Mouse (Mus musculus): ENCODE results near the gene Slamf1. TPM values are rescaled to one million over a fixed set of nuclear protein-coding genes. Genes with fewer than 3 reads are reported as not detected.
"Not testable (repeated sequence)": the region's sequence is repeated elsewhere in the genome, so short reads cannot be mapped to it uniquely, and the experiment has no call there.

The Slamf1 gene
- polyA plus RNA-seq, 1 experiment = 0.12 TPM

GRCm38 (mm10) chr1:171777026-171777425, 10.1 kb downstream of the Slamf1 start:
- DNase-seq (ENCODE audit: low read depth) = no peak
- TF ChIP-seq CTCF (IDR thresholded peaks at IDR 0.05; ENCODE audit: borderline replicate concordance, extremely low read depth, insufficient read depth, insufficient read length) = no peak
- no peak for TF ChIP-seq POLR2A (IDR thresholded peaks at IDR 0.05; ENCODE audit: borderline replicate concordance, extremely low read depth, insufficient read depth, insufficient read length, poor library complexity, severe bottlenecking)

- TF ChIP-seq POLR2A (IDR thresholded peaks at IDR 0.05; ENCODE audit: borderline replicate concordance, extremely low read depth, insufficient read depth, insufficient read length, poor library complexity, severe bottlenecking) (no peak), CTCF (IDR thresholded peaks at IDR 0.05; ENCODE audit: borderline replicate concordance, extremely low read depth, insufficient read depth, insufficient read length) (no peak)
- no peak for DNase-seq (ENCODE audit: low read depth)
Measured at GRCm38 (mm10) chr1:171782287-171782915, 15.5 kb downstream of the Slamf1 start.

- TF ChIP-seq POLR2A (IDR thresholded peaks at IDR 0.05; ENCODE audit: borderline replicate concordance, extremely low read depth, insufficient read depth, insufficient read length, poor library complexity, severe bottlenecking) = no peak
Measured at GRCm38 (mm10) chr1:171785871-171786270, 18.9 kb downstream of the Slamf1 start.

GRCm38 (mm10) chr1:171787281-171788015, 20.5 kb downstream of the Slamf1 start:
- DNase-seq (ENCODE audit: low read depth) = no peak
- TF ChIP-seq POLR2A (IDR thresholded peaks at IDR 0.05; ENCODE audit: borderline replicate concordance, extremely low read depth, insufficient read depth, insufficient read length, poor library complexity, severe bottlenecking) (no peak), CTCF (IDR thresholded peaks at IDR 0.05; ENCODE audit: borderline replicate concordance, extremely low read depth, insufficient read depth, insufficient read length) (no peak)

More at GRCm38 (mm10) chr1:171785871-171786270, 18.9 kb downstream of the Slamf1 start:
- no peak for DNase-seq (ENCODE audit: low read depth)

- DNase-seq (ENCODE audit: low read depth) = no peak
- TF ChIP-seq POLR2A (IDR thresholded peaks at IDR 0.05; ENCODE audit: borderline replicate concordance, extremely low read depth, insufficient read depth, insufficient read length, poor library complexity, severe bottlenecking) = no peak
- TF ChIP-seq CTCF (IDR thresholded peaks at IDR 0.05; ENCODE audit: borderline replicate concordance, extremely low read depth, insufficient read depth, insufficient read length) = no peak
Measured at GRCm38 (mm10) chr1:171788461-171789283, 21.7 kb downstream of the Slamf1 start.

- TF ChIP-seq CTCF (IDR thresholded peaks at IDR 0.05; ENCODE audit: borderline replicate concordance, extremely low read depth, insufficient read depth, insufficient read length) (no peak), POLR2A (IDR thresholded peaks at IDR 0.05; ENCODE audit: borderline replicate concordance, extremely low read depth, insufficient read depth, insufficient read length, poor library complexity, severe bottlenecking) (no peak)
- no peak for DNase-seq (ENCODE audit: low read depth)
Measured at GRCm38 (mm10) chr1:171789407-171789806, 22.5 kb downstream of the Slamf1 start.

- DNase-seq (ENCODE audit: low read depth) = no peak
- TF ChIP-seq POLR2A (IDR thresholded peaks at IDR 0.05; ENCODE audit: borderline replicate concordance, extremely low read depth, insufficient read depth, insufficient read length, poor library complexity, severe bottlenecking) (no peak), CTCF (IDR thresholded peaks at IDR 0.05; ENCODE audit: borderline replicate concordance, extremely low read depth, insufficient read depth, insufficient read length) (no peak)
Measured at GRCm38 (mm10) chr1:171791491-171791890, 24.6 kb downstream of the Slamf1 start.

- TF ChIP-seq POLR2A (IDR thresholded peaks at IDR 0.05; ENCODE audit: borderline replicate concordance, extremely low read depth, insufficient read depth, insufficient read length, poor library complexity, severe bottlenecking) (no peak), CTCF (IDR thresholded peaks at IDR 0.05; ENCODE audit: borderline replicate concordance, extremely low read depth, insufficient read depth, insufficient read length) (no peak)
- no peak for DNase-seq (ENCODE audit: low read depth)
Measured at GRCm38 (mm10) chr1:171796185-171796584, 29.3 kb downstream of the Slamf1 start.

- DNase-seq (ENCODE audit: low read depth) = no peak
- TF ChIP-seq CTCF (IDR thresholded peaks at IDR 0.05; ENCODE audit: borderline replicate concordance, extremely low read depth, insufficient read depth, insufficient read length) = no peak
- TF ChIP-seq POLR2A (IDR thresholded peaks at IDR 0.05; ENCODE audit: borderline replicate concordance, extremely low read depth, insufficient read depth, insufficient read length, poor library complexity, severe bottlenecking) = no peak
Measured at GRCm38 (mm10) chr1:171797840-171798239, 30.9 kb downstream of the Slamf1 start.

- TF ChIP-seq POLR2A (IDR thresholded peaks at IDR 0.05; ENCODE audit: borderline replicate concordance, extremely low read depth, insufficient read depth, insufficient read length, poor library complexity, severe bottlenecking) = no peak
- TF ChIP-seq CTCF (IDR thresholded peaks at IDR 0.05; ENCODE audit: borderline replicate concordance, extremely low read depth, insufficient read depth, insufficient read length) = no peak
- no peak for DNase-seq (ENCODE audit: low read depth)
Measured at GRCm38 (mm10) chr1:171799648-171800047, 32.7 kb downstream of the Slamf1 start.

GRCm38 (mm10) chr1:171811048-171811447, 44.1 kb downstream of the Slamf1 start:
- not testable (repeated sequence) for DNase-seq (ENCODE audit: low read depth)

All from brain, embryonic 14.5 days (tissue).